Mouse (Mus musculus) megakaryocyte, adult 5-6 weeks (primary cell): ENCODE data around the gene Zfp42. TPM values are rescaled to one million over a fixed set of nuclear protein-coding genes. Genes with fewer than 3 reads are reported as not detected.

Experiments used
- ATAC-seq: 2 replicates; pipeline ENCODE4 v1.8.0; 2016; ENCODE audit warnings: mild to moderate bottlenecking, inconsistent platforms; ENCODE audit not compliant: poor library complexity, severe bottlenecking
- total RNA-seq, 2 experiments: library from RNA; stranded (forward) in 1 of 2; stranded (reverse) in 1 of 2; fragments of 153-499, 151-499 nt in 1 of 2; fragments of 221-1000, 200-1000 nt in 1 of 2; gene quantifications; 2 replicates each; pipeline versions ENCODE4 v1.2.3 to v1.2.4; 2015 to 2017

The Zfp42 gene
- total RNA-seq, 2 experiments from 2014 or later, result not detected

DNA sequence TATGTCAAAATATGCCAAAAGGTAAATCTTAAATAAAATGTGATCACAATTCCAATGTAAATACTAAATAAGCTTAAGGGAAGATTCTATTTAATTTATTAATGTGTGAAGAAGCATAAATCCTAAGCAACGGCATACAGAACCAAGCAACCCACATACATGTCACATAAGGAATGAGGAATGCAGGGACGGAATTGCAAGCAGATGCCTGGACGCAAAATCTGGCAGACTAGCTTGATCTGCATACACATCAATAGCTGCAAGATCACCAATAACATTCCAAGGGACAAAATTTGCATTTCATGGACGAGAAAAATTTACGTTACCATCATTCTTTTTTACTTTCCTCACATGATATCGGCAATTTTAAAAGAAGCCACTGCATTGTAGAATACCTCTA lies 51.1 kb downstream of the Zfp42 start:
- ATAC-seq, result no peak

DNA sequence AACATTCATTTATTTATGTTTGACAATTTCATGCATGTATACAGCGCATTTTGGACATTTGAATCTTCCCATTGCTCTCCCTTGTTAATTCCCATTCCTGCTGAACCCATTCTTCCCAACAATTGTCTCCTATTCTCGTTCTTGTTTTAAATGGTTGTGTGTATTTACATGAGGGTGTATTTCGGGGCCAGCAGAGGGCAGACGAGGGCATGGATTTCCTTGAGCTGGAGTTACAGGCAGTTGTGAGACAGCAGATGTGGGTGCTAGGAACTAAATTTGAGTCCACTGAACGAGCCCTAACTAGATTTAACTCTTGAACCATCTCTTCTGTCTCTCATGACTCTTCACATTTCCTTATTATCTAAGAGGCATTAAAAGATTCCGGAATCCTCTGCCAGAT lies 55.1 kb downstream of the Zfp42 start:
- ATAC-seq, result no peak

DNA sequence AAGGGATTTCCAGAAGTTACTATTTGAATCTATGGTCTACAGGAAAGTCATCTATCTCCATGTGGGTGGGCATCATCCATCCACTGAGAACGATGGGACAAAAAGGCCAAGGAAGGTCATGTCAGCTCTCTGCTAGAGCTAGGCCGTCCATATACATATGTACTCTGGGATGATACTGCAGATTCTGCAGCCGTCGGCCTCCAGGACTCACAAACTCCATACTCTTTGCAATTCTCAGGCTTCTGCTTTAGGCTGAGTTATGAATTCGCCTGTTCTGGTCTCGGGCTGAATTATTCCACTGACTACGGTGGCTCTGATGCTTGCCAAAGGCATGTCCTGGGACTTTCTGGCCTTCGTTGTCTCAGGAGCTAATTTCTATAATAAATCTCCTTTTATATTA lies 58.1 kb downstream of the Zfp42 start:
- no peak for ATAC-seq

Other genes with a start within 250 kb of the Zfp42 start
- gene Triml1, start 165.5 kb downstream of the Zfp42 start, total RNA-seq (2015), result not detected in 2 replicates
- gene Triml1, start 165.5 kb downstream of the Zfp42 start, total RNA-seq (2017), result not detected in 2 replicates
- not detected in 2 replicates for gene Triml2, start 126.4 kb downstream of the Zfp42 start, total RNA-seq (2015)
- not detected in 2 replicates for gene Triml2, start 126.4 kb downstream of the Zfp42 start, total RNA-seq (2017)
- gene Adam26b, start 221.1 kb upstream of the Zfp42 start, total RNA-seq (2015), result not detected in 2 replicates
- gene Adam26b, start 221.1 kb upstream of the Zfp42 start, total RNA-seq (2017), result not detected in 2 replicates